Comparison of ENCODE assay signal across 19 mouse cellular contexts in the genomic region with DNA sequence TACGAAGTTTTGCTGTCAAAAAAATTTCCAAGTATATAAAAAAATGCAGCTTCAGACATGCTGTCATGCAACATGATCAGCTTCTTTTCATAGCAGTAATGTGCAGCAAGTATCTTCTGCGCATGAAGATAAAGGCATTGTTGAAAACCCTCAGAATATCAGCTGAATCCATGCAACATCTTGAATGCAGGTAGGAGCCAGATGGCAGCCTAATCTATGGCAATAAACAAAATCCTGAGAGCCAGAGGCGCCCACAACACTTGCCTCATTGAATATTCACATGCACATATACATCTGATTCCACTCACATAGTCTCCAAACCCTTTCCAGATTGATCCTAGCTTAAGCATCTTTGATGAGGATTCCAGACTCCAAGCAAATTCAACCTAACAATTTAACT. TPM values are rescaled to one million over a fixed set of nuclear protein-coding genes. Genes with fewer than 3 reads are reported as not detected.
DNase-seq lines count a peak whose midpoint lies in the region; ATAC-seq lines count a peak whose summit lies in the region.
"Had no signal": no experiment of that assay in that cellular context is flagged by ENCODE, and none has a peak within 500 bp of the region (broad histone marks: within the 10 kb centered on the region; RNA-seq: fewer than 3 reads in every experiment).

No protein-coding gene starts in this region.

- ATAC-seq in erythroid progenitor cell, adult 5-6 weeks (replicated peaks; ENCODE audit: low FRiP score, poor library complexity, severe bottlenecking) = no peak
- ATAC-seq: activated CD4-positive, CD25-positive, alpha-beta regulatory T cell, adult 4 months; CD4-positive, CD25-positive, alpha-beta regulatory T cell, adult 4 months; forebrain, embryonic 14.5 days; forebrain, embryonic 16.5 days; Patski had no signal

- DNase-seq in cerebellum, adult 9-10 months = peak; percentile 53
- DNase-seq in cerebellum, adult 9-11 months = no peak
- DNase-seq in heart, adult 11 months = peak; percentile 10
- DNase-seq in heart, adult 9 months (ENCODE audit: low spot score in 2 of 2) = no peak
- peak; percentile 46 for DNase-seq in layer of hippocampus, adult 9-11 months
- no peak for DNase-seq in layer of hippocampus, adult 9-10 months (ENCODE audit: low spot score)
- peak; percentile 77 for DNase-seq in brain, adult 2 months (ENCODE audit: low read depth, low spot score)
- DNase-seq: adrenal gland, adult 8-10 months; adrenal gland, postnatal 14 days; adrenal gland, postnatal 36 days; B cell, adult 2 months; cerebellum, adult 11-12 months had no signal

RNA-seq across cellular contexts. Expression of a gene that starts 24.2 kb away (rescaled TPM):
- not detected in 2 replicates for total RNA-seq in erythroid progenitor cell, adult 5-6 weeks (2015; ENCODE audit: low replicate concordance)
- total RNA-seq in erythroid progenitor cell, adult 5-6 weeks (2017; ENCODE audit: low replicate concordance) = not detected in 2 replicates
- total RNA-seq: CH12.LX had no signal

Comparison
In these comparisons a context has a peak if more than half of its experiments do, and no peak if none do; other contexts are left out.
1. DNase-seq: peak in cerebellum, adult 9-10 months (single experiment), heart, adult 11 months (single experiment), layer of hippocampus, adult 9-11 months (single experiment) and brain, adult 2 months (single experiment); none in cerebellum, adult 9-11 months (single experiment), heart, adult 9 months (0 of 2) and layer of hippocampus, adult 9-10 months (single experiment).